Mouse (Mus musculus) liver, embryonic 16.5 days (tissue): Measurements from ENCODE around the gene Plppr4. TPM values are rescaled to one million over a fixed set of nuclear protein-coding genes. Genes with fewer than 3 reads are reported as not detected.

Experiments
- ATAC-seq: fragments of 200-750 bp; cut with Nextera tagmentation; 2 replicates; pipeline ENCODE4 v1.8.0; 2017; ENCODE audit warnings: low read depth, mild to moderate bottlenecking, moderate number of reproducible peaks, moderate library complexity
- H3K27ac ChIP-seq: fragments of 300-500 bp; sonication (generic); 2 replicates; pipeline ENCODE4 v1.5.1; 2014; ENCODE audit warnings: mild to moderate bottlenecking, low read length
- H3K27me3 ChIP-seq: fragments of 300-500 bp; sonication (generic); 2 replicates; pipeline ENCODE4 v1.6.1; 2014; ENCODE audit warnings: low read depth, low read length, mixed read lengths; ENCODE audit not compliant: control insufficient read depth, insufficient read depth
- H3K36me3 ChIP-seq: fragments of 300-500 bp; sonication (generic); 2 replicates; pipeline ENCODE4 v1.6.1; 2014; ENCODE audit warnings: mild to moderate bottlenecking; ENCODE audit not compliant: control insufficient read depth, insufficient read depth
- H3K4me1 ChIP-seq: fragments of 300-500 bp; sonication (generic); 2 replicates; pipeline ENCODE4 v1.6.1; 2014; ENCODE audit warnings: low read depth, low read length, mixed read lengths; ENCODE audit not compliant: control insufficient read depth
- H3K4me2 ChIP-seq: fragments of 300-500 bp; sonication (generic); 2 replicates; pipeline ENCODE4 v1.6.1; 2014; ENCODE audit warnings: low read depth, low read length, mixed read lengths
- H3K4me3 ChIP-seq: fragments of 300-500 bp; sonication (generic); 2 replicates; pipeline ENCODE4 v1.5.1; 2014; ENCODE audit warnings: low read depth, mild to moderate bottlenecking, low read length
- H3K9ac ChIP-seq: fragments of 300-500 bp; sonication (generic); 2 replicates; pipeline ENCODE4 v1.6.1; 2014; ENCODE audit warnings: low read depth, low read length
- H3K9me3 ChIP-seq: fragments of 300-500 bp; sonication (generic); replicated peaks from 2 replicates; pipeline ENCODE4 v1.6.1; 2016; ENCODE audit warnings: low read length; ENCODE audit not compliant: control insufficient read depth
- WGBS: fragments of 180-500 bp; shearing (Covaris S2); extraction: QIAGEN DNeasy Blood & Tissue Kit; methylation state at CpG from one replicate; pipeline ENCODE4 v1.1.7; 2014; ENCODE audit not compliant: insufficient replicate concordance; 5-methylcytosine and 5-hydroxymethylcytosine counted together
- polyA plus RNA-seq: library from polyadenylated mRNA; unstranded; fragments of >200 nt; fragmentation: Nextera tagmentation; extraction: Ambion mirVana; gene quantifications from 2 replicates; pipeline ENCODE4 v1.2.1, GENCODE M21; 2015

Gene Plppr4
- polyA plus RNA-seq = 0.01 and 0.04 TPM in 2 replicates

DNA sequence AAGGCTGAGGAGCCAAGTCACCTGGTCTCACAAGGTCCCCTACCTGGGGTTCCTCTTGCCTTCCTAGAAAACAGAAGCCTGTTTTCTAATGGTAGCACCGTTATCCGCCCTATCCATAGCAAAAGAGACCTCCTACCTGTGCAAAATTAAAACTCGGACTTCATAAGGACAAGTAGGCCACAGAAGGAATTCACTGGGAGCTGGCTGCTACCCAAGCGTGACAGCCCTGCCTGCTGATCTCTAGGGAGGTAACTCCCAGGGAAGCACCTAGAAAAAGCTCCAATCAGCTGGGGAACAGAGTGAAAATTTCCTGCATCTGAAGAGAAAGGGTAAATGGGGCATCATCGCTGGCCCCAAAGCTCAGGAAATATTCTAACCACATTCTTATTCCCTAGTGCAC, at the start of gene Plppr4:
TSS of gene Plppr4 (minus strand) at position 349 of the 400 bp plus-strand sequence.
- no peaks in the 10 kb centered on the region for H3K9me3 ChIP-seq
- no peak for ATAC-seq

DNA sequence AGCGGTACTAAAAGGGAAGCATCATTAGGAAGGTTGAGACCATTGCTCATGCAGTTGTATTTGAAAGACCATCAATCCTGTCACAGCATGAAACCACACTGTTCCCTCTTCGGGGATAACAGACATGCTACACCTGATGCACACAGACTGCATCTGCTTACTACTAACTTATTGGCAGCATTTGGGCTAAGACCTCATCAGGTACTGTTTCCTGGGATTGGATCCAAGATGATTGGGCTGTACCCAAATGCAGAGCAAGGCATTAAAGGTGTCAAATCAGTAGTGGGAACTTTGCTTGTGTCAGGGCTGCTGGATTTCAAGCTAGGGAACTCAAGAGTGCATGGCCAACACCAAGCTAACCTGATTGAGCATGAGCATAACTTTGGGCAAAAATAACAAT, 45.1 kb upstream of the Plppr4 start:
- no peaks in the 10 kb centered on the region for H3K9me3 ChIP-seq
- no peak overlapping the region for H3K27ac ChIP-seq
- H3K27me3 ChIP-seq = no peaks in the 10 kb centered on the region
- no peak overlapping the region for H3K4me2 ChIP-seq
- WGBS = 59% methylated on average over 2 of the region's 2 CpGs
- no peaks in the 10 kb centered on the region for H3K36me3 ChIP-seq
- no peak overlapping the region for H3K9ac ChIP-seq
- no peaks in the 10 kb centered on the region for H3K4me1 ChIP-seq
- no peak overlapping the region for H3K4me3 ChIP-seq
- ATAC-seq = no peak

More for the DNA sequence above, at the start of gene Plppr4:
- Histone ChIP-seq H3K4me2 (peak within 1 kb of the TSS; percentile 57), H3K9ac (no peak within 1 kb of the TSS), H3K27me3 (peaks cover 7% of the 10 kb centered on the region; the same call in 1 of the 2 replicates), H3K36me3 (no peaks in the 10 kb centered on the region), H3K4me1 (no peaks in the 10 kb centered on the region; the same call in 1 of the 2 replicates), H3K27ac (no peak within 1 kb of the TSS), H3K4me3 (peak within 1 kb of the TSS; percentile 45)
- WGBS = 32% methylated on average over 5 of the region's 5 CpGs

DNA sequence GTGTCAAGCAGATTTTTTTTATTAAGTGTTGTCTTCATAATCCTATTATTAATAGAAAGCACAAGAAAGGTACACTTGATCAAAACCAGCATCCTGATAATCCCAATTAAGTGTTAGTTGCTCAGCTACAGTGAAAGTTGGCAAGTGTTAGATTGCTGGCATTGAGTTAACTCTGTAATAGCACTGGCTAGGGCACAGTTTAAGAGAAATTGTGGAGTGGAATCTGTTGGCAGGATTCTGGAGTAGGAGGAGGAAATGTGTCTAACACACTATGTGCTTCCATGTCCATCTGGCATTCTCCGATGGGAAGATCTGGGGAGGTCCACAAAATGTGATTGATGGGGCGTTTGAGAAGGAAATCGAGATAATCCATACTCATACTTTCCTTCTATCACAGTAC, 43.1 kb upstream of the Plppr4 start:
- Histone ChIP-seq H3K27me3 (no peaks in the 10 kb centered on the region), H3K27ac (no peak overlapping the region), H3K4me3 (no peak overlapping the region), H3K4me2 (no peak overlapping the region), H3K4me1 (no peaks in the 10 kb centered on the region), H3K36me3 (no peaks in the 10 kb centered on the region), H3K9ac (no peak overlapping the region), H3K9me3 (no peaks in the 10 kb centered on the region)
- no peak for ATAC-seq
- 54% methylated on average over 3 of the region's 3 CpGs for WGBS

DNA sequence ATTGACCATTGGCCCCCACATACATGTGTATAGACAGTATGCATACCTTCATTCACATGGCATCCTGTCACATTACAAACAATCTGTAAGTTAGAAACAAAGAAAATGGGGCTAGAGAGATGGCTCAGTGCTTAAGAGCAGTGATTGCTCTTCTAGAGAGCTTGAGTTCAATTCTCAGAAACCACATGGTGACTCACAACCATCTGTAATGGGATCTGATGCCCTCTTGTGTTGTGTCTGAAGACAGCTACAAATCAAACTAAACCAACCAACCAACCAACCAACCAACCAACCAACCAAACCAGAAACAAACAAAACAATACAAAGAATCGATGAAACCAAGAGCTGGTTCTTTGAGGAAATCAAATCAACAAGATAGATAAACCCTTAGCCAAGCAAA, 5.4 kb upstream of the Plppr4 start:
- Histone ChIP-seq H3K27ac (no peak overlapping the region), H3K4me2 (no peak overlapping the region), H3K36me3 (no peaks in the 10 kb centered on the region), H3K27me3 (no peaks in the 10 kb centered on the region), H3K9me3 (no peaks in the 10 kb centered on the region), H3K9ac (no peak overlapping the region), H3K4me1 (no peaks in the 10 kb centered on the region), H3K4me3 (no peak overlapping the region)
- 55% methylated on average over 1 of the region's 1 CpGs for WGBS
- ATAC-seq = no peak

DNA sequence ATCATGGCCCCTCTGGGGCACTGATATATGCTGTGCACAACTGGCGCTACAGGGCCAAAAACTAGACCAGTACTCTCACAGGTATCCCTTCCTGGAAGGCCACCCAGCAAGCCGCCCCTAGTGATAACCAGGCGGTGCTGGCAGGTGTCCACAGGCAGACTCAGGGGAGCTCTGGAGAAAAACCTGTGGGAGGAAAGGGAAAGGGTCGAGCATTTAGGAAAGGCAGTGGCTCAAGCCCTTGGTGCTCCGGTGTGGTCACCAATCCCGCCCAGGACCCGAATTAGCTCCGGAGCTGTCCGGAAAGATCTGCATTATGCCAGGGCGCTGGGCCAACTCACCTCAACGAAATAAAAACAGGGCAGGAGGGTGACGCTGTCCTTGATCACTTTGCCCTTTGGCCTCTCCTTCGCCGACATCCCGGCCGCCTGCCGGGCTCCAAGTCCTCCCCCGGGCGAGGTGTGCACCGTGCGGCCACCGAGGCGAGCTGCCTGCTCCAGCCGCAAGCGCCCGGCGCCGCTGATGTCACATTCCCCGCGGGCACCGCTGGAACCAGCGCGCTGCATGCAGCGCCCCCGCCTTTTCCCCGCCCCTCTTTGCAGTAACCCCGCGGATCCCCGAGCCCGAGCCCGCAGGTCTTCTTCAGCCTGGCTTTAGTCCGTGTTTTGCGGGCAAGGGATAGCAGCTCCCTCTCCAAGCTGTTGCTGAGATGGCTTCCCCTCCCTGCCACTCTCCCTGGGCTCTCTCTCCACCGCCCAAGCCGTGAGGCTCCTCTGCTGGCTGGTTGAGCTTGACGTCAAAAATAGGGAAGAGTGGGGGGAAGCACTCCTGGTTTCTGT, 772 bp downstream of the Plppr4 start:
- peak; percentile 35 for ATAC-seq
- Histone ChIP-seq H3K27ac (no peak overlapping the region), H3K27me3 (peaks cover 7% of the 10 kb centered on the region; the same call in 1 of the 2 replicates), H3K4me2 (peak overlapping the region; percentile 57), H3K4me3 (peak overlapping the region; percentile 45), H3K36me3 (no peaks in the 10 kb centered on the region), H3K9ac (no peak overlapping the region), H3K9me3 (no peaks in the 10 kb centered on the region), H3K4me1 (no peaks in the 10 kb centered on the region; the same call in 1 of the 2 replicates)
- 2% methylated on average over 46 of the region's 46 CpGs for WGBS

DNA sequence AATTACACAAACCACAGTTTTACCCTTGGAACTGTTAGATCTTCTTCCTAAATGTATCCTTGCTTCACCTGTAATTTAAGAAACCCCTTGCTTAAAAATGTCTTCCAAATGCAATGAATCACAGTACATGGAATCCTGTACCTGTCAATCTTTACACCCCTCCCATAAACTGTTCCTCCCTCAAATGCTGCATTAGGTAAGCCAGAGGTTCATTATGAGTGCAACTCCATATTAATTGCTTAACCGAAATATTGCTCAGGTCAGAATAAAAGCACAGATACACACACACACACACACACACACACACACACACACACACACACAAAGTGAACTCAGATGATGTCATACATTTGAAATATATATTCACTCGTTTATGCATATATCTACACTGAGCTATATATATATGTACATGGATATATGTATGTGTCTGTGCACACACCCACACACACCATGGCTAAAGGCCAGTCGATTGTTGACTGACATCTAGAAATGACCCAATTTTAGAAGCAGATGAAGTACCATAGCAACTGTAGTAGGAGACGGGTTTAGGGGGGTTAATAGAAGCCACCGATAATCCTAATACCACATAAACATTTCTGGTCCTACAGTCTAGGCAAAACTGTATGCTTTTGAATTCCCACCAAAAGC, 1.6 kb downstream of the Plppr4 start:
- no peak overlapping the region for H3K4me3 ChIP-seq
- WGBS = 59% methylated on average over 5 of the region's 5 CpGs
- no peaks in the 10 kb centered on the region for H3K9me3 ChIP-seq
- H3K27ac ChIP-seq = no peak overlapping the region
- no peak overlapping the region for H3K9ac ChIP-seq
- H3K4me1 ChIP-seq = no peaks in the 10 kb centered on the region; the same call in 1 of the 2 replicates
- no peak for ATAC-seq
- H3K27me3 ChIP-seq = peaks cover 7% of the 10 kb centered on the region; the same call in 1 of the 2 replicates
- no peaks in the 10 kb centered on the region for H3K36me3 ChIP-seq
- H3K4me2 ChIP-seq = no peak overlapping the region

DNA sequence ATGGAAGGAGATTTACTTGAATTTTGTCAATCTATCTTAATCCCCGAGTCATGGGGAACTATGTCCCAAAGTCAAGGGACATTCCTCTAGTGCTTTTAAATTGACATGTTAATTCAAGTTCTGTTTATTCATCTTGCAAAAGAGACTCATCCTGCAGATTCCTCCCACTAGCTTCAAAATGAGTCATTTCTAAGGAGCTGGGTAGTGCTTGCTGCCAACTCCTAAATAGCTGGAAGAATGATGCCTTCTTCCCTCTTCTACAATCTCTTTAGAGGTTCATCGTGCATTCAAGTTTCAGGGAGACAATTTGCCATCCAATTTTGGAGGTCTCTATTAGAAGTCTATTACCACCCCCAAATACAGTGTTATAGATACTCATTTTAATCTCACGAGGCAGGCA, 3.3 kb downstream of the Plppr4 start:
- no peak for ATAC-seq

DNA sequence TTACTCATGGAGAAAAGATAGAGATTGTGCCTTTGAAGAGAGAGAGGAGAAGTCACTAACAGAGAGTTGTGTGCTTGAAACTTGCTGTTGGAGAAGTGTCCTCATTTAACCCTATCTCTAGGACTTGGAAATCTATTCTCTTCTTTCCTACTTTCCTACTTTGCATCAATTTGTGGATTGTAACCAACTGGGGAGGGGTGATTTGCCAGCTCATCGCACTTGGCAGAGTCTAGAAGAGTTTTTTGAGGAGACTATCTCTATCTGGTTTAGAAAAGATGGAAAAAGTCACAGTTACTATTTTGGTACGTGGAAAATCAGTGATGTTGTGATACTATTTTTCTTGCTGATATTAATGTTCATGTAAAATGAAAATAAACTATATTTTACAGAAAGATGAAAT, 6.7 kb downstream of the Plppr4 start:
- Histone ChIP-seq H3K9me3 (no peaks in the 10 kb centered on the region), H3K4me1 (no peaks in the 10 kb centered on the region), H3K9ac (no peak overlapping the region), H3K27ac (no peak overlapping the region), H3K27me3 (no peaks in the 10 kb centered on the region), H3K4me2 (no peak overlapping the region), H3K36me3 (no peaks in the 10 kb centered on the region), H3K4me3 (no peak overlapping the region)
- WGBS = 39% methylated on average over 2 of the region's 2 CpGs
- no peak for ATAC-seq

More for the DNA sequence above, 3.3 kb downstream of the Plppr4 start:
- H3K4me3 ChIP-seq = no peak overlapping the region
- no peaks in the 10 kb centered on the region for H3K36me3 ChIP-seq
- no peak overlapping the region for H3K27ac ChIP-seq
- H3K4me1 ChIP-seq = no peaks in the 10 kb centered on the region; the same call in 1 of the 2 replicates
- H3K27me3 ChIP-seq = peaks cover 7% of the 10 kb centered on the region; the same call in 1 of the 2 replicates
- H3K9ac ChIP-seq = no peak overlapping the region
- H3K4me2 ChIP-seq = no peak overlapping the region
- 60% methylated on average over 3 of the region's 3 CpGs for WGBS
- H3K9me3 ChIP-seq = no peaks in the 10 kb centered on the region

DNA sequence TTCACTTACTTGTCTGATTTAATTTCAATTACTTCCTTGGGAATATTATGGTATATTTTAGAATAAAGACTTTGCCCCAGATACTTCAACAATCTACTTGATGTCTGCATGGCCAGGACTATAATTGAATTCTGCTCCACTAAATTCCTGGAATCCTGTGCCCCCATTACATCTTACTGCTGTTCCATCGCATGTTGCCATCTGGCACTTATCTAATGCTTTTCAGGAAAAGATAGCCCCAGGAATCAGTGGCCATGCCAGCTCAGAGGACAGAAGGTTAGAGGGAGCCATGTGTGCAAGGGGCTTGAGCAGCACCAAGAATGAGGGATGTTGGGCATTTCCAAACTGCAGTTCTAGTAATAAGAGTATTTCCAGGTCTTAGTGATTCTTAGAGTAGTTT, 14.3 kb downstream of the Plppr4 start:
- Histone ChIP-seq H3K9me3 (no peaks in the 10 kb centered on the region), H3K4me1 (no peaks in the 10 kb centered on the region), H3K27ac (no peak overlapping the region), H3K4me2 (no peak overlapping the region), H3K4me3 (no peak overlapping the region), H3K27me3 (no peaks in the 10 kb centered on the region), H3K36me3 (no peaks in the 10 kb centered on the region), H3K9ac (no peak overlapping the region)
- no peak for ATAC-seq
- 79% methylated on average over 1 of the region's 1 CpGs for WGBS
